Mouse (Mus musculus): ENCODE measurements around the gene Dgke.

DNA sequence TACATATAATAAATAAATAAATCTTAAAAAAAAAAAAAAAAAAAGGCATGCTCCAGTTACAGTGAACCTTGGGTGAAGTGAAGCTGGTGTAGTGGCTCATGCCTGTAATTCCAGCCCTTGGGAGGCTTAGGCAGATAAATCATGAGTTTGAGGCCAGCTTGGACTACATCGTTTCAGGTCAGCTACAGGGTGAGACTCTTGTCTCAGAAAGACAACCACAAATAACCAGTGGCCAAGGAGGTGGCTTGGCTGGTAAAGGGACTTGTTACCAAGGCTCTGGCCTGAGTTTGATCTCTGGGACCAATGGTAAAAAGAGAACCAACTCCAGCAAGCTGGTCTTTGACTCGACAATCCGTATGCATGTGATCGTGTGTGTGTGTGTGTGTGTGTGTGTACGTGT lies 64.6 kb downstream of the Dgke start:
- TF ChIP-seq CTCF (conservative IDR thresholded peaks at IDR 0.05 in 1 of 2, IDR thresholded peaks at IDR 0.05 in 1 of 2; ENCODE audit: low read depth in 2 of 2, low read length in 2 of 2) (no peak), CHD1 (IDR thresholded peaks at IDR 0.05; ENCODE audit: low read depth, low read length) (no peak), USF1 (IDR thresholded peaks at IDR 0.05; ENCODE audit: low read depth, low read length) (no peak), POLR2A (IDR thresholded peaks at IDR 0.05; ENCODE audit: low read depth, low read length) (no peak), MAZ (IDR thresholded peaks at IDR 0.05; ENCODE audit: low read depth, low read length) (no peak), USF2 (conservative IDR thresholded peaks at IDR 0.05; ENCODE audit: low read depth, low read length) (no peak), CHD2 (IDR thresholded peaks at IDR 0.05; ENCODE audit: low read length) (no peak), ELF1 (IDR thresholded peaks at IDR 0.05; ENCODE audit: low read depth, low read length) (no peak)
